Mouse (Mus musculus) megakaryocyte, adult 5-6 weeks (primary cell): ENCODE data around the gene Tmc6. TPM values are rescaled to one million over a fixed set of nuclear protein-coding genes. Genes with fewer than 3 reads are reported as not detected.
"Not testable (repeated sequence)": the region's sequence is repeated elsewhere in the genome, so short reads cannot be mapped to it uniquely, and the experiment has no call there.

ENCODE experiments used
- ATAC-seq: 2 replicates; pipeline ENCODE4 v1.8.0; 2016; ENCODE audit warnings: mild to moderate bottlenecking, inconsistent platforms; ENCODE audit not compliant: poor library complexity, severe bottlenecking
- total RNA-seq, 2 experiments: library from RNA; stranded (forward) in 1 of 2; stranded (reverse) in 1 of 2; fragments of 153-499, 151-499 nt in 1 of 2; fragments of 221-1000, 200-1000 nt in 1 of 2; gene quantifications; 2 replicates each; pipeline versions ENCODE4 v1.2.3 to v1.2.4; 2015 to 2017

Tmc6 gene
- total RNA-seq, 2 experiments from 2014 or later: 17.4 to 74.3 TPM

DNA sequence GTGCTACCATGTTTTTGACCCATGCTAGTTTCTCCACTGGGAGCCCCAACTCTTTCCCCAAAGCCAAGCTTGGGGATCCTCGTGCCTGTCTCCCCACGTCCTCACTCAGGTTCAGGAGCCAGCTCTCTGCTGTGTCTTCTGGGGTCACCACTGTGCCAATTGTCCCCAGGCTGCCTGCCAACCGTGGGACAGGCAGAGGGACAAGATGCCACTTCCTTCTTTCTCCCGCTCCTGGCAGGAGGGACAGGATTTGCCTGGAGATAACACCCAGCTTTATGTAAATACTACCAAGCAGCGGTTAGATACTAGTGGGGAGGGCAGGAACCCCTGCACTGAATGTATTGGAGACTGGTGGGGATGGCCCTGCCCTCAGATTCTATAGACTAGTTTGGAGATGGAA lies 31.9 kb upstream of the Tmc6 start:
- ATAC-seq: no peak

DNA sequence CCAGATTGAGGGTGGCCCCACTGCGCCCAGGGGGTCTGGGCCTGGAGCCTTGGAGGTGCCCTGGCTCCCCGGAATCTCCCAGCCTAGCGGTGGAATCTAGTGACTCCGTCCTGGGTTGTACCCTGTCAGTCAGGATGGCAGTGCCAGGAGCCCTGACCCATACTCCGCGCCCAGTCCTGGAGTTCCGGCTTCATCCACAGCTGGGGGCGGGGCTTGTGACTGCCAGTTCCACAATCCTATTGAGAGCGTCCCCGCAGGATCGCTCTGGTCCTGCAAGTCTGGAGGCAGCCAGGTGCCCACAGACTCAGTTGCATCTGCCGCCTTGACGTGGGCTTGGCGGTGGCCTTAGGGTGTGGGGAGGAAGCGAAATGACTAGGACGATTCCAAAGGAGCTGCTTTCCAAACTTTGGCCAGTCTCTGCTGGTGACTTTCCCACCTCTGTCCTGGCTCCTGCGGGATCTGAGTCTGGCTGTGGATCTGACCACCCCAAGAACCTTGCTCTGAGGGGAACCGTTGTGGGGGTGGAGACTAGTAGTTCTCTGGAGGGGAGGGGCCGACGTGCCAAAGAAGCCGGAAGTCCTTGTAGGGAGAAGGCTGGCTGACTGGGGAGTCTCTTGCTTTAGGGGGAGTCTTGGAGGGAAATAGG lies 28.5 kb upstream of the Tmc6 start:
- ATAC-seq: peak; percentile 79

DNA sequence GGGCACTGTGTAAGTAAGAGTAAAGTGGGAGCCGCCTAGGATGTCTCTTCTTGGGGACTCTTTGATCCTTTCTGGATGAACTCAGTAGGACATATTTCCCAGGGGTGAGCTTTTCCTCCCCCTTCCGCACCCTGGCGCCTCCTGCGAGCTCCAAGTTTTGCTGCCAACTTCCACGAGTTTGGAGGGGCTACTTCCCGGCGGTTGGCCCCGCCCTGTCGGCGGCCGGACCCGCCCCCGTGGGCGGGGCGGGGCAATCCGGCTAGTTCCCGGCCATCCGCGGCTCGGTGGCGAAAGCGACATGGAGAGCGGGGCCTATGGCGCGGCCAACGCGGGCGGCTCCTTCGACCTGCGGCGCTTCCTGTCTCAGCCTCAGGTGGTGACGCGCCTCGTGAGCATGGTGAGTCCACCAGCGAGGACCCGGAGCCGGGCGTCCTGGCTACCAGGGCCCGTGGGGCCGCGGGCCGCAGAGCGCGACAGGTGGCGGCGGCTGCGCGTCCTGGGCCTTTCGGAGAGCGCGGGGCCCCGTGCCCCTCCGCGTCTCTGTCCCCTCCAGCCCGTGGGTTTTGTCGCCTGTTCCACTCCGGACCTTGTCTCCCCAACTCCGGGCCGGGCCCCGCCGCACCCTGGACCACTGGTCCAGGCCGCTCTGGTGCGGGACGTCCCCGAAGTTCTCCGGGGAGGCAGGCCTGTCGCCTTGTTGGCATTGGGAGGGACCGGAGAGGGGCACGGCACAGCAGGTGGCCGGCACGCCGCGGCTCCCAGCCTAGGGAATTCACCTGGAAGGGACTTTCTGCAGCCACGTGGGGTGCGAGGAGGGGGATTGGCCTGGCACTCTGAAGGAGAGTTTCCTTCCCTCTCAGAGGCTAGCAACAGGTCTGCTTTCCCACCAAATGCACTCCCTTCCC lies 27.7 kb upstream of the Tmc6 start, which contains the start of the genes Gm20708 and Syngr2:
TSS of gene Gm20708 (plus strand) at position 262 of the 905 bp plus-strand sequence.
TSS of gene Syngr2 (plus strand) at position 262 of the 905 bp plus-strand sequence.
- peak; percentile 58 for ATAC-seq

DNA sequence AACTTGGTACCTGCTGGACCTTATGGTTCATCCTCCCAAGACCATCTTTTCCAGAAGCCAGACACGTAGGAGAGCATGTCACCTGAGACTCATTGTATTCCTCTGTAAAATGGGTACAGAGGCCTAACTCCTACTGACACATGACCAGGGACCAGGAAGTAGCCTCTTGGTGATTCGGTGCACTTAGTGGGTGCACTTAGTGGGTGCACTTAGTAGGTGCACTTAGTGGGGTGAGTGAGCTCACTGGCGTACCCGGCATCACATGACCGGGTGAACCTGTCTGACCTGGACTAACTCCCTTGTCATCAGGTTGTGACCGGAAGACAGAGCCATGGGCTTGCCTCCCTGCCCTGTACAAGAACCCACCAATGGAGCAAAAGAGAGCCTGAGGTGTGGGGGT lies 24.8 kb upstream of the Tmc6 start:
- ATAC-seq: no peak

DNA sequence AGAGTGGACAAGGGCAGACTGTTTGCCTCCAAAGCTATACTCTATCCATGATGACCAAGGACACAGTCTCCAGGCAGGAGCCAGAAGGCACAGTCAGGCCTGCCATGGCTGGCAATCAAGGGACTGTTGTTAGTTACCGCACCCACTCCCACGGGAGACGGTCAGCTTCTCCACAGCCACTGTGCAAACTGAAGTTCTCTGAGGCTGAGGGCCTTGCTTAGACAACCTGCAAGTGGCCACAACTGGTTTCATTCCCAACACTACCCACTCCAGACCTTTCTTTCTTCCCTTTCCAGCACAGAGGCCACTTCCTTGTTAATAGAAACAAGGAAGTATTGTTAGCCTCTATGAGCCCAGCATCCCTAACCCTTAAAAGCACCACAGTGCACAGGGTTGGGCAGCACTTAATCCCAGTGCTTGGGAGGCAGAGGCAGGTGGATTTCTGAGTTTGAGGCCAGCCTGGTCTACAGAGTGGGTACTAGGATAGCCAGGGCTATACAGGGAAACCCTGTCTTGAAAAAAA lies 21.2 kb upstream of the Tmc6 start:
- ATAC-seq: peak; percentile 72

DNA sequence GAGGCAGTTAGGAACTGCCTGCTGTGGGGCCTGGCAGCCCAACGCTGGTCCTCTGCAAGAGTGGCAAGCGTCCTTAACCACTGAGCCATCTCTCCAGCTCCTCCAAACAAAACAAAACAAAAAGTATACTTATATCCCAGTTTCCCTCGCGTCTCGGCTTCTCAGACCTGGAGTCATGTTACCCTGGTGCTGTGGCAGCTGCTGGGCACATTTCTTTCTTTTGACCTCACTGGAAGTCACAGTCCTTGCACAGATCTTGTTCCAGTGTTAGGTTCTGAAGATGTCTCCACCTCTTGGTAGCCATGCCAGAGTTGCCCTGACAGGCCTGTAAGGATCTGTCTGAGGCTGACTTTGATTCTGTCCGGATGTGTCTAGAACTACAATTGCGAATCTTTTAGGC lies 19.7 kb upstream of the Tmc6 start:
- ATAC-seq: no peak

DNA sequence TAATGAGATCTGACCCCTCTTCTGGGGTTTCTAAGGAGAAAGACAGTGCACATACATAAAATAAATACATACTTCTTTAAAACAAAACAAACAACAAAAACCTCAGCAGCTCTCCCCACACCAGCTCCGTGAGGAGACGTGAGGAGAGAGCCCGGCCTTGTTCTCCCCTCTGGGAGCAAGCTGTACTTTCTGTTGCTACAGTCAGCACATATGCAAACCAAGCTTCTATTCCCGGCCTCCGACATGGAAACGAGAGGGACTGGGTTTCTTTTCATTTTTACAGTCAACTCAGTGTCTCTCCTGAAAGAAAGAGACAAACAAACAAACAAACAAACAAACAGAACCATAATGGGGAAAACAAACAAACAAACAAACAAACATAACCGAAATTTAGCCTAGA lies 18.0 kb upstream of the Tmc6 start:
- ATAC-seq: no peak

DNA sequence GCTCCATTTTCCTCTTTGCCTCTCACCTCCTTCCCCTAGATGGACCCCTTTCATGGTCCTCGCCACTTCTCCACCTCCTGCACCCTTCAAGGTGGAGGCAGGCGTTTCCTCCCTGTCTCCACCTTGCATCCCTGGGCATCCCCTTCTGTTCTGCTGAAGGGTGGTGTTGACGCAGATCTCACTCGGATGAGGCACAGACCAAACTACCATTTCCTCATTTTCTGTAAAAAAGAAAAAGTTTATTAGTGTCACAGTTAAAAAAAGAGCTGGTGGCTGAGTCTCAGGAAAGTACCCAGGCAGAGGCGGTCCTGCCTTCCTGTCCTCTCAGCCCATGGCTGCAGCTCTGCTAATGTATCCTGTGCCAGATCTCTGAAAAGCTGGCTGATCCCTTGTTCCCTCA lies 17.2 kb upstream of the Tmc6 start:
- ATAC-seq: peak; percentile 43

DNA sequence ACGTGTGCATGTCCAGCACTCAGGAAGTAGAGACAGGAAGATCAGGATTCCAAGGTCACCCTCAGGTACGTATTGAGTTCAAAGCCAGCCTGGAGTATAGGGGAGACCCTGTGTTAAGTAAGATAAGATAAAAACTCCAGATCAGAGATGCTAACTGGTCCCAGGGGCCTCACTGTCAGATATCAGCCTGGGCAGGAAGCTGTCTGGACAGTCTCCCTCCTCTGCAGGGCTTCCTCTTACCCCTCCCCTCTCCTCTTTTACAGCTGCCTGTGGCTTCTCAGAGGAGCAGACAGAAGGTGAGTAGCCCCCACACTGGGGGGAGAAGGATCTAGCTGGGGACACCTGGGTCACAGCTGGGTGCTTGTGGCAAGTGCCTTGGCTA lies 16.2 kb upstream of the Tmc6 start:
- peak; percentile 28; the same call in 1 of the 2 replicates for ATAC-seq

DNA sequence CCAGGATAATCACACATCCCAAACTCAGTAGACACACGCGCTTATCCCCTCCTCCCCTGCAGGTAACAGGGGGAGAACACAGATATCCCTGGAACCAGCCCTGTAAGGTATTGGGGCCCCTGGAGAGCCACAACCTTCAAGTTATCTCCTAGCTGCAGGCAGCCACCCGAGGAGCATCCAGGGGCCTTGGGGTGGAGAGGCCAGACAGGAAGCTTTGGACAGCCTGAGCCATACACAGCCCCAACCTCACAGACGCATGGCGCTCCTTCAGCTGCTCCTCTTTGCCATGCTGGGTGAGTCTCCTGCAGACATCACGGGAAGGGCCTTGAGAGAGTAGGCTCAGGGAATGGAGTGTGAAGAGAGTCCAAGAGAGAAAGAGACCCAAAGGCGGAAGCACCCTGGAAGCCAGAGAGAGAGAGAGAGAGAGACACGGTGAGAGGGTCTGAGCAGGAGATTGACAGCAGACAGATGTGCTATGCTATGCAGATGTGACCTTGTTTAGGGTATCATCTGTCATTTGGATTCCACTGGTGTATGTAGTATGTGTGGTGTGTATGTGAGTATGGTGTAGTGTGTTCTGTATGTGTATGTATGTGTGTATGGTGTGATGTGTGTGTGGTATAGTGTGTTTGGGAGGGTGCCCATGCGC lies 15.6 kb upstream of the Tmc6 start, which contains the start of gene 6030468B19Rik:
TSS of gene 6030468B19Rik (plus strand) at position 150 of the 649 bp plus-strand sequence.
- ATAC-seq: peak; percentile 23; the same call in 1 of the 2 replicates

DNA sequence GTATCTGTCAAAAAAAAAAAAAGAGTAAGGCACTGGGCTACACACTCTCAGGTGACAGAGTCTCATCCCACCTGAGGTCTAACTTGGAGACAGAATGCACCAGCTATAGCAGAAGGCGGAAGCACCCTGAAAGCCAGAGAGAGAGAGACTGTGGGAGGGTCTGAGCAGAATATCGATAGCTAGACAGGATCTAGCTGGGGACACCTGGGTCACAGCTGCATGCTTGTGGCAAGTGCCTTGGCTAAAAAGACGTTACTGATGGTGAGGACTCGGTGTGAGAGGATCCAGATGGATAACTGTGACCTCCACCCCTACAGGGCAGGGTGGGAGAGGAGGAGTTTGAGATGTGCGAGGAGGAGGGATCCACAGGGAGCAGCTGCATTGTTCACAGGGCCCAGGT lies 15.0 kb upstream of the Tmc6 start:
- ATAC-seq: no peak

DNA sequence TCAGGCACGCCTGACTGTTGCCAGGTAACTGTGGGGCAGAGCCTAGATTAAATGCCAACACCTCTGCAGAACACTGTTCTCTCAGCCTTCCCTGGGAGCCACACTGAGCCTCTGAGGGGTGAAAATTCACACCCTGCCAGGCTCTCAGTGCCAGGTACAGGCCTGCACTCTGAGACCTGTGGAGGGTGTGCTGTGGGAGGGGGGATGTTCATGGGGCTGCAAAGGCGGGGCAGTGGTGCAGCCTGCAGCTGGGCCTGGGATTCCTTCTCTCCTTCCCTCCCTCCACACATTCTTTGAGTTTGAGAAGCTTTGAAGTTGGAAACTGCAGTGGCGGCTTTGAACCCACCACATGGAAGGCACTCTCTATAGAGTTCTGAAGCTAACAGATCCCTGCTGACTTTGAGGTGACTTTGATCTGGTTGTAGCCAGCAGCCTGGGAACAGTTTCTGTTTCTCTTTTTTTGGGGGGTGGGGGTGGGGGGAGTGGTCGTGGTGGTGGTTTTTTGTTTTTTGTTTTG lies 12.1 kb upstream of the Tmc6 start:
- no peak for ATAC-seq

DNA sequence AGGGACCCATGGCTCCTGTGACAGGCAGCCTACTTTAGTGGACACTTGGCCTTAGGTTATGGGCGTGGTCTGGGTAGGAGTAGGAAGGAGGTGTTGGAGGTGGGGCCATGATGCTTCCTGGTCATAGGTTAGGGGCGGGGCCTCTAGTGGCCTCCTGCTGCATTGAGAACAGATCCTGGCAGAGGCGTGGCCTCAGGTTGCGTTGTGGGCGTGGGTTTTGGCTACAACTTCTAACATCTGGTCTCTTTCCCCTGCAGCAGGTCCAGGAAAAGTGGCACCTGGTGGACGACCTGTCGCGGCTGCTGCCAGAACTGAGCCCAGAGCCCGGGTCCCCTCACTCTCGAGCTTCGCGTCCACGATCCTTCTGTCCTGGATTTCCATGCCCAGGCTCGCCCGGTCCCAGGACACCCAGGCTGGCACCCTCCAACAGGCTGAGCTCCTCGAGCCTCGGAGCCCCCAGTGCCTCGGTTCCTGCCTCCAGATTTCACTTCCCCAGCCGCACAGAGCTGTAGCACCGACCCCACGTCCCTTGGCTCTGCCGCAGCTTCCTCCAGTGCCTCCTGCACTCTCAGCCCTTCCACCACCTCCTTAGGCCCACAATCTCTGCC lies 10.4 kb upstream of the Tmc6 start:
- ATAC-seq: peak; percentile 91

DNA sequence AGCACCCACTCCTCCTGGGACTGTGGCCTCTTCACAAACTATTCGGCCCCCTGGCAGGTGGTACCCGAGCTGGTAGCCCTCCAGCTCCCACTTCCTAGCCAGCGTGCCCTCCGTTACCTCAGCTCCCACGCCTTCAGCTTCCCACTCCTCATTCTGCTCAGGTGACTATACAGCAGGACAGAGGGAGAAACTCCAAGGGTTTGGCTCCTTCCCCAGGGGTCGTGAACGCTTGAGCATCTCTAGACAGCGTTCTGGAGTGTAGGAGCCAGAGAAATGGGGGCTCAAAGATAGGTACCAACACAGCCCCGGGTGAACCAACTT lies 9.4 kb upstream of the Tmc6 start:
- ATAC-seq: no peak

DNA sequence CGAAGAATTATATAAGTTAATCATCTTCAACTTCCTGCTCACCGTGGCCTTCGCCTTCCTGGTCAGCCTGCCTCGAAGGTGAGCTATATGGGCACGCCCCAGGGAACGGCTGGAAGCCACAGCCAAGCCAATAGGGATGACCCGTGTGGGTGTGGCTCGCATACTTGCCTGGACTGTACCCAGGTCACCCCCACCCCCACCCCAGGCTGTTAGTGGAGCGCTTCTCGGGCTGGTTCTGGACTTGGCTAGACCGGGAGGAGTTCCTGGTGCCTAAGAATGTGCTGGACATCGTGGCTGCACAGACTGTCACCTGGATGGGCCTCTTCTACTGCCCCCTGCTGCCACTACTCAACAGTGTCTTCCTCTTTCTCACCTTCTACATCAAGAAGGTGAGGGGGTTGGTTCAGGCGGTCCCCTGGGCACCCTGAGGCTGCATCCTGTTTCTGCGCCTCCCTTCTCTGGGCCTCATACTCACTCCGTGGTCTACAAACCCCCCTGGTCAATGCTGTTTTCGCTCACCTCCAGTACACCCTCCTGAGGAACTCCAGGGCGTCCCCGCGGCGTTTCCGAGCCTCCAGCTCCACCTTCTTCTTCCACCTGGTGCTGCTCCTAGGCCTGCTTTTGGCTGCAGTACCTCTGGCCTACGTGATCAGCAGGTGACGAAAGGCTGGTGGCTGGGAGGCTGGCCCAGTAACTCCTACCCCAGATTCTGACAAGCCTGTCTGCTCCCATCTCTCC lies 8.9 kb upstream of the Tmc6 start:
- ATAC-seq: no peak

DNA sequence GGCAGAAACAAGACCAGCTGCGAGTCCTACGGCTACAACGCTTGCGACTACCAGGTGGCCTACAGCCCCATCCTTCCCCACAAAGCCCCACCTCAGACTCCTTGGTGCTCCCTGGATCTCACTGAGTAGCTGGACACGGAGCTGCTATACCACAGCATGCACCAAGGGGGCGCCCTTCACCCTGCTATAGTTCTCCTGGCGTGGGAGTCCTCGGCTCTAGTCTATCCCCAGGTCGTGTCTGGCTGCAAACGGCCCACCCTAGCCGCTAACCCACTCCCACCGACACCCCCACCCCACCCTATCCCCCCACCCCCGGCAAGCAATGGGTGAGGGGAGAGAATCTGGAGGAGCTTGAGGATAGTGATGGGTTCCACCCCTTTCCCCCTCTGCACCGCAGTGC lies 8.3 kb upstream of the Tmc6 start:
- ATAC-seq: peak; percentile 59

DNA sequence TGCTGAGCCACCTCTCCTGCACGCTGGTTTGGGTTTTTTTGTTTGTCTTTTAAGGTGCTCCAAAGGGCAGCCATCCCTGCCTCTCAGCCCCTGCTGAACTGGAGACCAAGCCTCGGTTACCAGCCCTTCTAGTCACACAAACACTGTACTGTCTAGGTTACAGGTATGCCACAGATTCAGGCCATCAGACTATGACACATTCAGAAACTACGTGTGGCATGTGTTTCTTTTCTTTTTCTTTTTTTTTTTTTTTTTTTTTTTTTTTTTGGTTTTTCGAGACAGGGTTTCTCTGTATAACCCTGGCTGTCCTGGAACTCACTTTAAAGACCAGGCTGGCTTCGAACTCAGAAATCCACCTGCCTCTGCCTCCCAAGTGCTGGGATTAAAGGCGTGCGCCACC lies 6.5 kb upstream of the Tmc6 start:
- ATAC-seq: not testable (repeated sequence)

DNA sequence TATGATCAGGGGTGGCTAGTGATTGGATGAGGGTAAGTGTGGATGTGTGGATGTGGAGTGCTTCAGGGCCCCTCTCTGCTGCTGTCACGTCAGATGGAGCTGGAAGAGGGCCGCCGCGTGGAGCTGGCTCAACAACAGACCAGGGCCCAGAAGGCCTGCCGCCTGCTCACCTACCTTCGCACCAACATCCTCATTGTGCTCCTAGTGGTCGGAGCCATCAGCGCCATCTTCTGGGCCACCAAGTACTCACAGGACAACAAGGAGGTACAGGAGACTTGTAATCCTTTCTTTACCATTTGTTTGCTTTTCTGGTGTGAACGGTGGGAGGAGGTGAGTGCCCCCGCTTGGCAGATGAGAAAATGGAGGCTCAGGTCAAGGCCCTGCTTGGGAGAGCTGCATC lies 4.3 kb upstream of the Tmc6 start:
- ATAC-seq: peak; percentile 46

DNA sequence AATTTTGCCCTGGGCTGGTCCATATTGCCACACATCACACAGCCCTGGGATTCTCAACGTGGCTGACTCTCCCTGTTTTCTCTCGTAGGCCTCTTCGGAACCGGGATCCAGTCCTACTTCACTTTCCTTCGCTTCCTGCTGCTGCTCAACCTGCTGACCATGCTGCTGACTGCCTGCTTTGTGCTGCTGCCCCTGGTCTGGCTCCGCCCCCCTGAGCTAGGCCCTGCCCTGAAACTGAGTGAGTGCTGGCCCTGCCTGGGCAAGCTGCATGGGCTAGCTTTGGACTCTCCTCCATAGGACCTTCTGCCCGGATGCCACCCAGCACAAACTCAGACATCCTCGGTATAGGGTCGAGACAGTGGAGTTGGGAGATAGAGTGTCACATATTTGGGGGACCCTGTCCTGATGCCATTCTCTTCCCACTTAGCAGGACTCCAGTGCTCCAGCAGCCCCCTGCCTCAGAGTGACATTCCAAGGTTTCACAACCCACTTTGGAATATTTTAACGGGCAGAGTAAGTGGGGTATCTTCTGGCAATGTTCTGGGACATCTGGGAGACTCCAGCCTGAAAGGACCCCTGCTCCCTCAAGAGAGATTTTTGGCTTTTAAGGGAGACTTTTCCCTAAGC lies 1.8 kb upstream of the Tmc6 start:
- no peak for ATAC-seq

DNA sequence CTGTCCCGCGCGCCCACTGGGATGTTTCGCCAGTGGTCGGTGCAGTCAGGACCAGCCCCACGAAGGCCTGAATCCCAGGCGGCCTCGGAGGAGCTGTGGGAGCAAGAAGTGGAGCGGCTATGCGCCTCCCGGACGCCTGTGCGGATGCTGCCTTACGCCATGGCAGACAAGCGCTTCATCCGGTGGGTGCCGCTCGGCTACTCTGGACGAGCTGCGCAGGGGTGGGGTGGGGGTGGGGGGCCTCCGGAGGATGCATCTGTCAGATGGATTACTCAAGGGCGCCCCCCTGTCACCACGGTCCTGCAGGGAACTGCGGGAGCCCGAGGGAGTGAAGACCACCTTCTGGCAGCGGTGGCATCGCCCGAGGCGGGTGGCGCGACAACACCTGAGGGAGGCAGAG lies 1.1 kb upstream of the Tmc6 start:
- no peak for ATAC-seq
